Mouse (Mus musculus): ENCODE data around the gene Car10. TPM values are rescaled to one million over a fixed set of nuclear protein-coding genes. Genes with fewer than 3 reads are reported as not detected.

The Car10 gene
- polyA plus RNA-seq, 1 experiment from 2014 or later = 0.29 TPM

DNA sequence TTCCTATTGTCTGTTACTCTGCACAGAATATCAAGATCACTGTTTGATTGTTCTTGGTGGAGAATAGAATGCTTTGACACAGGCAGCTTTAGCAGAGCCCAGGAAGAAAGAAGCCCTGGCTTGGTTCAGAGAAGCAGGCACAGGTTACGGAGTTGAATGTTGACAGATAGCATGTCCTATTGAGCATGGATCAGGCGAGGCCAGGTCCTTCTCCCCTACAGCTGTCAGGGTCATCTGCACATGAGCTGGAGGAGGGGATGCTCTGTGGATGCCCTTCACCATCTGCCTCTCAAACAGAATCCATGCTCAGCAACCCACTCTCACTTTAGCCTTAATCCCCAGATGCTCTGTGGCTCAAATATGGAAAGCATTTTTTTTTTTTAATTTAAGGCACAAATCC, 339.1 kb downstream of the Car10 start:
- WGBS = 54% methylated on average over 2 of the region's 2 CpGs
- ATAC-seq (ENCODE audit: insufficient number of reproducible peaks, insufficient read depth, low FRiP score, low read depth) = no peak
- H3K4me2 ChIP-seq (replicated peaks; ENCODE audit: low read depth, low read length) = no peak overlapping the region

DNA sequence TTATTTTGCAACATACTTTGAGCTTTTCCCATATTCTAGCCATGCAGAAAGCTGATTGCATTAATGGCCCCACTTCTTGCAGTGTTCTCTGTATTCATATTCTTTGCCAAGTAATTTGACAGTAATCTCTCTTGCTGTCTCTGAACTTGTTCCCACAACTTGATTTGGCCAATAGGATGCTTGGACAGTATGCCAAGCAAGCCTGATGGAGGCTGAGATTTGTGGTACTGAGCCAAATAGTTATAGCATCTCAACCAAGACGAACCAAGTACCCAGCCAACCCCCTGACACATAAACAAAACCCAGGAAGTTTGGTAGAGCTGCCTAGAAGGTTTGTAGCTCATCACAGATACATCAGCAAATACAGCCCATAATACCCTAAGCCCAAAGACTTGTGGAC, 342.6 kb downstream of the Car10 start:
- no peak overlapping the region for H3K9ac ChIP-seq (replicated peaks; ENCODE audit: low read depth, low read length)
- no peaks in the 10 kb centered on the region for H3K9me3 ChIP-seq (ENCODE audit: control insufficient read depth, low read depth, low read length)
- no peaks in the 10 kb centered on the region for H3K27me3 ChIP-seq (ENCODE audit: control insufficient read depth, insufficient read depth, low read length)
- no peak overlapping the region for H3K4me2 ChIP-seq (replicated peaks; ENCODE audit: low read depth, low read length)
- no peaks in the 10 kb centered on the region for H3K4me1 ChIP-seq (ENCODE audit: control insufficient read depth, insufficient read depth, low read length)
- no peaks in the 10 kb centered on the region for H3K36me3 ChIP-seq (ENCODE audit: control insufficient read depth, insufficient read depth, low read length)
- no peak for ATAC-seq (ENCODE audit: insufficient number of reproducible peaks, insufficient read depth, low FRiP score, low read depth)
- WGBS = 64% methylated on average over 1 of the region's 1 CpGs
- H3K4me3 ChIP-seq (ENCODE audit: low read depth, low read length) = no peak overlapping the region
- no peak overlapping the region for H3K27ac ChIP-seq (ENCODE audit: low read length)

More for the DNA sequence above, 339.1 kb downstream of the Car10 start:
- H3K4me3 ChIP-seq (ENCODE audit: low read depth, low read length) = no peak overlapping the region
- no peaks in the 10 kb centered on the region for H3K9me3 ChIP-seq (ENCODE audit: control insufficient read depth, low read depth, low read length)
- no peak overlapping the region for H3K27ac ChIP-seq (ENCODE audit: low read length)
- no peaks in the 10 kb centered on the region for H3K27me3 ChIP-seq (ENCODE audit: control insufficient read depth, insufficient read depth, low read length)
- no peaks in the 10 kb centered on the region for H3K4me1 ChIP-seq (ENCODE audit: control insufficient read depth, insufficient read depth, low read length)
- H3K36me3 ChIP-seq (ENCODE audit: control insufficient read depth, insufficient read depth, low read length) = no peaks in the 10 kb centered on the region
- H3K9ac ChIP-seq (replicated peaks; ENCODE audit: low read depth, low read length) = no peak overlapping the region

DNA sequence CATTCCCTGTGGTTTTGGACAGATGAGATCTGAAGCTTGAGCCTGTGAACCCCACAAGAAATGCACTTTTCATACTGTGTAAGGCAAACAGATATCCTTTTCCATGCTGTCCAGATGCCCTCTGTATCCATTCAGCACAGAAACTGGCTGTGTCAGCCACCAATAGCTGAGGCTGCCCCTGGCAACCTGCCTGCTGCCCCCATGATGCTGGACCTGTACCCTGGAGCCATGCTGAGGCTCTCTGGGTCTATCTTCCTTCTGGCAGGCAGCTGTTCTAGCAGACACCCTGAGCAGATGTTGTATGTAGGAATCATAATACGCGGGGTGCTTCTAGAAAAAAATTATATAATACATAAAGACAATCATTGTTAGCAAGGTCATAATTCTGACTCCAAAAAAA, 345.9 kb downstream of the Car10 start:
- Histone ChIP-seq H3K4me1 (ENCODE audit: control insufficient read depth, insufficient read depth, low read length) (no peaks in the 10 kb centered on the region), H3K27me3 (ENCODE audit: control insufficient read depth, insufficient read depth, low read length) (no peaks in the 10 kb centered on the region), H3K4me2 (replicated peaks; ENCODE audit: low read depth, low read length) (no peak overlapping the region), H3K4me3 (ENCODE audit: low read depth, low read length) (no peak overlapping the region), H3K9me3 (ENCODE audit: control insufficient read depth, low read depth, low read length) (no peaks in the 10 kb centered on the region), H3K27ac (ENCODE audit: low read length) (no peak overlapping the region), H3K9ac (replicated peaks; ENCODE audit: low read depth, low read length) (no peak overlapping the region), H3K36me3 (ENCODE audit: control insufficient read depth, insufficient read depth, low read length) (no peaks in the 10 kb centered on the region)
- 81% methylated on average over 2 of the region's 2 CpGs for WGBS
- no peak for ATAC-seq (ENCODE audit: insufficient number of reproducible peaks, insufficient read depth, low FRiP score, low read depth)

DNA sequence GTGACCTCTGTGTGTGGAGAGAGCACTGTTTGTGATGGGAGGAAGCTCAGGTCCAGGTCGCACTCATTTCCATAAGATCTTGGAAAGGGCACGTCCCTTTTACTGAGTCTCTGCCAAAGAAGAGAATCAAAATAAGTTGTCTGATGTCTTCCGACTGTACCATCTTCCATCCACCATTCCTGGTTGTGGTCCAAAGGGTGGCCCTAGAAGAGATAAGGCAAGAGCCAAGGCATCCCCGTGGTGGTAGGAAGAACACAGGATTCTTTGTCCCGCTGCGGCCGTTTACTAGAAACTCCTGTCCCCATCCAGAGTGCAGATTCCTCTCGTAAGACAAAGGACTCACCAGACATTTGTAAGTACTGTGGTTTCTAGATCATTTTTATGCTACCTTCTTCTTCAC, 346.9 kb downstream of the Car10 start:
- WGBS = 86% methylated on average over 8 of the region's 8 CpGs
- Histone ChIP-seq H3K4me1 (ENCODE audit: control insufficient read depth, insufficient read depth, low read length) (no peaks in the 10 kb centered on the region), H3K4me2 (replicated peaks; ENCODE audit: low read depth, low read length) (no peak overlapping the region), H3K36me3 (ENCODE audit: control insufficient read depth, insufficient read depth, low read length) (no peaks in the 10 kb centered on the region), H3K27me3 (ENCODE audit: control insufficient read depth, insufficient read depth, low read length) (no peaks in the 10 kb centered on the region), H3K9me3 (ENCODE audit: control insufficient read depth, low read depth, low read length) (no peaks in the 10 kb centered on the region), H3K27ac (ENCODE audit: low read length) (no peak overlapping the region), H3K4me3 (ENCODE audit: low read depth, low read length) (no peak overlapping the region), H3K9ac (replicated peaks; ENCODE audit: low read depth, low read length) (no peak overlapping the region)
- no peak for ATAC-seq (ENCODE audit: insufficient number of reproducible peaks, insufficient read depth, low FRiP score, low read depth)

DNA sequence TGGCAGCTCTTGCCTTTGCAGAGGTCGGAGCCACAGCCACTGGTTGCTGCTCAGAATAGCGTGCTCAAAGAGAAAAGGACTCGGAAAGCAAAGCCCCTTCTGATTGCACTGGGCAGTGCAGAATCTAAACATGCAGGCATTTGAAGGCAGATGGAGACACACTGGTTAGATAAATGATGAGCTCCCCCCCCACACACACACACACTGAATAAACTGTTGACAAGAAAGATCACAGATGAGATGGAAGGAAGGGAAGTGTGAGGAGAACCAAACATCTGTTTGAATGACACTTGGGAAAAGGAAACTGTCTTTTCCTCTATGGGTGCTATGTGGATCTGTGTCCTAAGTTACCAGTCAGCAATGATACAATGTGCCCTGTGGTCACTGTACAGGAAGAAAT, 349.7 kb downstream of the Car10 start:
- ATAC-seq (ENCODE audit: insufficient number of reproducible peaks, insufficient read depth, low FRiP score, low read depth) = no peak

DNA sequence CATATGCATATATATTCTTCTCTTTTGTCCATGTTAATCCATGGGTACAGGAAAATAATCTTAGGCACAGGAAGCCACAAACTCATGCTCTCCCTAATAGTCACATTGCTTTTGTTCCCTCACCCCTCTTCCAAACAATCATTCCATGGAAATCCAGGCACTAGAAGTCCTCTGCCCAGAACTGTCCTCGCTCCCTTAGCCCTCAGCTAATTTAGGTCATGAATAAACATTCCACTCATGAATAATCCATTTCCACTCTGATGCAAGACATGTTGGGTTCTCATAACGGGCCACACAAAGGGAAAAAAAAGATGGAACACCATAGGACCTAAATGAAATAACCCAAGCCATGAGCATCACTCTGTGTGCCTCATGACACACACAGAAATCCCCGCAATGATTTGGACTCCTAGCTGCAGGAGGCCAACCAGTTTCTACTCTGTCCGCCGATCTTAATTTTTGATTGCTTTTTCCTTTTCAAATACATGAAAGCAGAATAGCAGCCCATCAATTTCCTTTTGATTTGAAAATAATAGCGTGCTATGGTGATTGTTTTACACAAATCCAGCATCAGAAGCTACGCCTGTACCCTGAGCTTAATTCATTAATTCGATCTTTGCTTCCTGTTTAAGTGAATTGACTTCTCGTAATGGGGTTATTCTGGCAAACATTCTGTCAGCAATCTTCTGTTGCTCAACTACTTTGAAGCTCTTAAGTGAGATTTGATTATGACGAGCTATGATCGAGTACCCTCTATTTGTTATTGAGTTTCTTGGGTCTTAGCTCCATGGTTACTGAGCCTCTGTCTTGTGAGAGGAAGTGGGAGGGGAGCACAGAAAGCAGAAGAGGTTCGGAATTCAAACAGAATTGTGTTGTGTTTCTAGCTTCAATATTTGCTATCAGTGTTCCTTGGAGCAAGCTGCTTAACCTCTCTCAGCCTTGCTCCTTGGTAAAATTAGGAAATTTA, 350.7 kb downstream of the Car10 start:
- no peak overlapping the region for H3K4me2 ChIP-seq (replicated peaks; ENCODE audit: low read depth, low read length)
- H3K4me3 ChIP-seq (ENCODE audit: low read depth, low read length) = no peak overlapping the region
- no peaks in the 10 kb centered on the region for H3K36me3 ChIP-seq (ENCODE audit: control insufficient read depth, insufficient read depth, low read length)
- no peaks in the 10 kb centered on the region for H3K9me3 ChIP-seq (ENCODE audit: control insufficient read depth, low read depth, low read length)
- no peak overlapping the region for H3K27ac ChIP-seq (ENCODE audit: low read length)
- no peaks in the 10 kb centered on the region for H3K27me3 ChIP-seq (ENCODE audit: control insufficient read depth, insufficient read depth, low read length)
- WGBS = 73% methylated on average over 12 of the region's 12 CpGs
- no peaks in the 10 kb centered on the region for H3K4me1 ChIP-seq (ENCODE audit: control insufficient read depth, insufficient read depth, low read length)
- no peak for ATAC-seq (ENCODE audit: insufficient number of reproducible peaks, insufficient read depth, low FRiP score, low read depth)
- no peak overlapping the region for H3K9ac ChIP-seq (replicated peaks; ENCODE audit: low read depth, low read length)

More for the DNA sequence above, 349.7 kb downstream of the Car10 start:
- no peaks in the 10 kb centered on the region for H3K9me3 ChIP-seq (ENCODE audit: control insufficient read depth, low read depth, low read length)
- H3K36me3 ChIP-seq (ENCODE audit: control insufficient read depth, insufficient read depth, low read length) = no peaks in the 10 kb centered on the region
- WGBS = 42% methylated on average over 3 of the region's 3 CpGs
- no peaks in the 10 kb centered on the region for H3K4me1 ChIP-seq (ENCODE audit: control insufficient read depth, insufficient read depth, low read length)
- H3K27ac ChIP-seq (ENCODE audit: low read length) = no peak overlapping the region
- H3K4me3 ChIP-seq (ENCODE audit: low read depth, low read length) = no peak overlapping the region
- no peak overlapping the region for H3K9ac ChIP-seq (replicated peaks; ENCODE audit: low read depth, low read length)
- no peak overlapping the region for H3K4me2 ChIP-seq (replicated peaks; ENCODE audit: low read depth, low read length)
- H3K27me3 ChIP-seq (ENCODE audit: control insufficient read depth, insufficient read depth, low read length) = no peaks in the 10 kb centered on the region

DNA sequence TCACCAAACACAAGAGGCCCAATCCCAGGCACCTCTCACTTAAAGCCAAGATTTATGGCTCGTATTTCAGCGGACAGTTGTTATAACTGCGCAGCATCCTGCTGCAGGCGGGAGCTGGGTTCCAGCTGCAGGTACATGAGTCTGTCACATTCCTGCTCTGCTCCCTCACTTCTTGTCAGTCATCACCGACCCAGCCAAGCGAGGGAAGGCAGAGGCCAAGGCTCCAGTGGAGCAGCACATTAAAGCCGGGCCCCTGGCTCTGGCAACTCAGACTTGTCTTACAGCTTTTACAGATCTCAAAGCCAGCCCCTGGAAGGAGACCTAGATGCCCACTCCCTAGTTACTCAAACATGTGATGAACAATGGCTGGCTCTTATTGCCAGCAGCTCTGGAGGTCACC, 352.7 kb downstream of the Car10 start:
- Histone ChIP-seq H3K27me3 (ENCODE audit: control insufficient read depth, insufficient read depth, low read length) (no peaks in the 10 kb centered on the region), H3K36me3 (ENCODE audit: control insufficient read depth, insufficient read depth, low read length) (no peaks in the 10 kb centered on the region), H3K4me2 (replicated peaks; ENCODE audit: low read depth, low read length) (no peak overlapping the region), H3K9ac (replicated peaks; ENCODE audit: low read depth, low read length) (no peak overlapping the region), H3K27ac (ENCODE audit: low read length) (no peak overlapping the region), H3K4me3 (ENCODE audit: low read depth, low read length) (no peak overlapping the region), H3K9me3 (ENCODE audit: control insufficient read depth, low read depth, low read length) (no peaks in the 10 kb centered on the region), H3K4me1 (ENCODE audit: control insufficient read depth, insufficient read depth, low read length) (no peaks in the 10 kb centered on the region)
- whole genome bisulfite sequencing = 34% methylated on average over 7 of the region's 7 CpGs
- ATAC-seq (ENCODE audit: insufficient number of reproducible peaks, insufficient read depth, low FRiP score, low read depth) = no peak

DNA sequence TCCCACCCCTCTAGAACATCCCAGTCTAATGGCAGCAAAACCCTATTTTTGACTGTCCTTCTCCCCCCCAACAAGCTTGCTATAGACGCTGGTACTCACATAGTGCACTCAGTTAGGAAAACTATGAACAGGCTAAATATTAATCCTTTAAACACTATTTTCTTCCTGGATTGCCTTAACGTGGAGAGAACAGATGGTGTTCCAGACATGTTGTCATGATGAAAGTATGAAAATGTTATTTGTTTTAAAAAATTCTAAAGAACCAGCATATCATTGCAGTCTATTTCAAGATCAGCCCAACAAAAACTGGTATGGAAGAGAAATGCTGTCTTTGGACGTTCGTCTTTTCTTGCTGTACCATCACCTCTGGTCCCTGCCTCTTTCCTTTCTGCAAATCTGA, 368.4 kb downstream of the Car10 start:
- Histone ChIP-seq H3K27me3 (ENCODE audit: control insufficient read depth, insufficient read depth, low read length) (no peaks in the 10 kb centered on the region), H3K27ac (ENCODE audit: low read length) (no peak overlapping the region), H3K9ac (replicated peaks; ENCODE audit: low read depth, low read length) (no peak overlapping the region), H3K4me1 (ENCODE audit: control insufficient read depth, insufficient read depth, low read length) (no peaks in the 10 kb centered on the region), H3K4me2 (replicated peaks; ENCODE audit: low read depth, low read length) (no peak overlapping the region), H3K4me3 (ENCODE audit: low read depth, low read length) (no peak overlapping the region), H3K36me3 (ENCODE audit: control insufficient read depth, insufficient read depth, low read length) (no peaks in the 10 kb centered on the region), H3K9me3 (ENCODE audit: control insufficient read depth, low read depth, low read length) (no peaks in the 10 kb centered on the region)
- WGBS = 74% methylated on average over 4 of the region's 4 CpGs
- ATAC-seq (ENCODE audit: insufficient number of reproducible peaks, insufficient read depth, low FRiP score, low read depth) = no peak

DNA sequence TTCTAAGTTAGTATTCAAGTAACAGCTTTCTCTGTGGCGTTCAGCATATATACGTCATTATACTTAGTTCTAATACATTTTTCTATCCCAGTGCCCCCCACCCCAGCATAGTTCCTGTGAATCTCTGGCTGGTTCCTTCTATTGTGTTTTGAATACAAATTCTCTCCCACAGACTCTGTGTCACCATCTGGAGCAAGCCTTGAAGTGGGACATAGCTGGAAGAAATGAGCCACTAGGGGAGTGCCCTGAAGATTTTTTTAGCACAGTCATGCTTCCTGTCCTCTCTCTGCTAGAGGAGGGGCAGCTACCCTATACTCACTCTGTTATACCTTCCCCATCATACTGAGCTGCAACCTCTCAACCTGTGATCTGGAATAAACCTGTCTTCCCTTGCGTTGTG, 369.9 kb downstream of the Car10 start:
- WGBS = 85% methylated on average over 3 of the region's 3 CpGs
- ATAC-seq (ENCODE audit: insufficient number of reproducible peaks, insufficient read depth, low FRiP score, low read depth) = no peak
- no peak overlapping the region for H3K9ac ChIP-seq (replicated peaks; ENCODE audit: low read depth, low read length)

More for the DNA sequence above, 369.9 kb downstream of the Car10 start:
- Histone ChIP-seq H3K4me3 (ENCODE audit: low read depth, low read length) (no peak overlapping the region), H3K27me3 (ENCODE audit: control insufficient read depth, insufficient read depth, low read length) (no peaks in the 10 kb centered on the region), H3K9me3 (ENCODE audit: control insufficient read depth, low read depth, low read length) (no peaks in the 10 kb centered on the region), H3K27ac (ENCODE audit: low read length) (no peak overlapping the region), H3K4me1 (ENCODE audit: control insufficient read depth, insufficient read depth, low read length) (no peaks in the 10 kb centered on the region), H3K36me3 (ENCODE audit: control insufficient read depth, insufficient read depth, low read length) (no peaks in the 10 kb centered on the region), H3K4me2 (replicated peaks; ENCODE audit: low read depth, low read length) (no peak overlapping the region)

Measured in stomach, embryonic 14.5 days (tissue).